Mouse (Mus musculus) lung, embryonic 16.5 days (tissue): ENCODE measurements around the gene Mdh1. TPM values are rescaled to one million over a fixed set of nuclear protein-coding genes. Genes with fewer than 3 reads are reported as not detected.
"Not testable (repeated sequence)": the region's sequence is repeated elsewhere in the genome, so short reads cannot be mapped to it uniquely, and the experiment has no call there.

Source experiments
- ATAC-seq: fragments of 200-750 bp; cut with Nextera tagmentation; 2 replicates; pipeline ENCODE4 v1.8.0; 2017; ENCODE audit warnings: low read depth, mild to moderate bottlenecking, moderate library complexity
- H3K27ac ChIP-seq: fragments of 300-500 bp; sonication (generic); 2 replicates; pipeline ENCODE4 v1.5.1; 2014; ENCODE audit warnings: mild to moderate bottlenecking, control low read depth, low read length
- H3K27me3 ChIP-seq: fragments of 300-500 bp; sonication (generic); 2 replicates; pipeline ENCODE4 v1.6.1; 2014; ENCODE audit warnings: low read depth, low read length, mixed read lengths; ENCODE audit not compliant: control insufficient read depth, insufficient read depth
- H3K36me3 ChIP-seq: fragments of 300-500 bp; sonication (generic); 2 replicates; pipeline ENCODE4 v1.6.1; 2014; ENCODE audit warnings: low read length; ENCODE audit not compliant: control insufficient read depth, insufficient read depth
- H3K4me1 ChIP-seq: fragments of 300-500 bp; sonication (generic); replicated peaks from 2 replicates; pipeline ENCODE4 v1.6.1; 2014; ENCODE audit warnings: low read length, mixed read lengths; ENCODE audit not compliant: control insufficient read depth, insufficient read depth
- H3K4me2 ChIP-seq: fragments of 300-500 bp; sonication (generic); 2 replicates; pipeline ENCODE4 v1.6.1; 2014; ENCODE audit warnings: low read depth, low read length, control low read depth
- H3K4me3 ChIP-seq: fragments of 300-500 bp; sonication (generic); 2 replicates; pipeline ENCODE4 v1.5.1; 2014; ENCODE audit warnings: mild to moderate bottlenecking, low read length, control low read depth
- H3K9ac ChIP-seq: fragments of 300-500 bp; sonication (generic); 2 replicates; pipeline ENCODE4 v1.6.1; 2014; ENCODE audit warnings: low read length, control low read depth
- H3K9me3 ChIP-seq: fragments of 300-500 bp; sonication (generic); 2 replicates; pipeline ENCODE4 v1.6.1; 2016; ENCODE audit warnings: low read length; ENCODE audit not compliant: control insufficient read depth
- WGBS: fragments of 180-500 bp; shearing (Covaris S2); extraction: QIAGEN DNeasy Blood & Tissue Kit; methylation state at CpG from one replicate; pipeline ENCODE4 v1.1.7; 2014; 5-methylcytosine and 5-hydroxymethylcytosine counted together
- polyA plus RNA-seq: library from polyadenylated mRNA; unstranded; fragments of >200 nt; fragmentation: Nextera tagmentation; extraction: Ambion mirVana; gene quantifications from 2 replicates; pipeline ENCODE4 v1.2.1, GENCODE M21; 2015

Mdh1 gene
- polyA plus RNA-seq, 1 experiment from 2014 or later = 398 TPM

DNA sequence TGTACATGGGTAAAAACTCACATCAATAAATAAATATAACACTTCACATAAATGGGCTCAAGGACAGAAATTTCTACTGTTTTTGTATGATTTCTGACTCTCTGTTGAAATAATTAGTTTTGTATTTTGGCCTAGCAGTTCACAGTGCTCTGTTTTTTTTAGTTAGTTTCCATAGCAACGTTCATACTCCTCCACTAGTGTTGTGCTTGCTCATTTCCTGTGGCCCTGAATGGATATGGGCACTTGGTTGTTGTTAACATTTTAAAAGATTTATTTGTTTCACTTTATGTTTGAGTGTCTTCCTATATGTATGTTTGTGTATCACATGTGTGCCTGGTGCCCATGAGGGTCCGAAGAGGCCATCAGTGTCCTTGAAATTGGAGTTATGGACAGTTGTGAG lies 23.1 kb downstream of the Mdh1 start:
- no peak overlapping the region for H3K4me3 ChIP-seq
- H3K9ac ChIP-seq = no peak overlapping the region
- 85% methylated on average over 2 of the region's 2 CpGs for WGBS
- no peaks in the 10 kb centered on the region for H3K9me3 ChIP-seq
- no peak overlapping the region for H3K4me2 ChIP-seq
- no peak for ATAC-seq
- no peaks in the 10 kb centered on the region for H3K36me3 ChIP-seq
- H3K27ac ChIP-seq = no peak overlapping the region
- no peaks in the 10 kb centered on the region for H3K4me1 ChIP-seq
- H3K27me3 ChIP-seq = no peaks in the 10 kb centered on the region

DNA sequence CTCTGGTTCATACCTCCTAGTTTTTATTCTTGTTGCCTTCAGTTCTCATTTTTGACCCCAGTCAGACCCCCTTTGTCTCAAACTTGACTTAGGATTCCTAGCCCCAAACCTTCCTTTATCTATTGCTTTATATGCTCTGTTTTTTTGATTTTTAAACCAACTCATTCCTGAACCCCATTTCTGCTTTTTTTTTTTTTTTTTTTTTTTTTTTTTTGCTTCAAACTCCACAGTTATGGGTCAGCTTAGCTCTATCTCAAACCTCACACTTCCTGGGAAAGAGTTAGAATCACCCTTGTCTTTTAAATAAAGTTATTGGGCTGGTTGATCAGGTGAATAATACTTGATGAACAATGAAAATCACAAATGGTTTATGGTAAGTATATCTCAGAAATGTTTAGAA lies 24.6 kb downstream of the Mdh1 start:
- Histone ChIP-seq H3K27me3 (no peaks in the 10 kb centered on the region), H3K27ac (no peak overlapping the region), H3K9me3 (no peaks in the 10 kb centered on the region), H3K4me3 (no peak overlapping the region), H3K36me3 (no peaks in the 10 kb centered on the region), H3K9ac (no peak overlapping the region), H3K4me1 (no peaks in the 10 kb centered on the region), H3K4me2 (no peak overlapping the region)
- no peak for ATAC-seq

DNA sequence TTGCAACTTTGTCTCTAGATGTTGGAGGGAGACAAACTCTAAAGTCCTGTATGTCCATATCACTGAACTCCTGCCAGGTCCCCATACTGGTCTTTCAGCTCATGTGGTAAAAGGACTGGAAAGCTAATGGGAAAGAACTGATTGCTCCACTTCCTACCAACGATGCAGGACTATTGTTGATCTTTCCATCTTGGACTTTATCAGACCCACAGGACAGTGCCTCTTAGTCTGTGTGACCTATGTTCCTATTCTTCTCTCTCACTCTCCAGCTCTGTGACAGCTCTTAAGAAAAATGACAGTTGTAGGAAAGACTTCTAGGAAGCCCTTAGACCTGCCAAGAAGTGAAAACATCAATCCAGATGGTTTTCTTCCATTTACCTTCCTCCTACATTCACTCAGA lies 25.5 kb downstream of the Mdh1 start:
- H3K27me3 ChIP-seq = no peaks in the 10 kb centered on the region
- no peak overlapping the region for H3K9ac ChIP-seq
- 56% methylated on average over 1 of the region's 1 CpGs for WGBS
- no peak overlapping the region for H3K27ac ChIP-seq
- H3K9me3 ChIP-seq = no peaks in the 10 kb centered on the region
- H3K4me1 ChIP-seq = no peaks in the 10 kb centered on the region
- no peak overlapping the region for H3K4me2 ChIP-seq
- no peak overlapping the region for H3K4me3 ChIP-seq
- no peaks in the 10 kb centered on the region for H3K36me3 ChIP-seq
- no peak for ATAC-seq

DNA sequence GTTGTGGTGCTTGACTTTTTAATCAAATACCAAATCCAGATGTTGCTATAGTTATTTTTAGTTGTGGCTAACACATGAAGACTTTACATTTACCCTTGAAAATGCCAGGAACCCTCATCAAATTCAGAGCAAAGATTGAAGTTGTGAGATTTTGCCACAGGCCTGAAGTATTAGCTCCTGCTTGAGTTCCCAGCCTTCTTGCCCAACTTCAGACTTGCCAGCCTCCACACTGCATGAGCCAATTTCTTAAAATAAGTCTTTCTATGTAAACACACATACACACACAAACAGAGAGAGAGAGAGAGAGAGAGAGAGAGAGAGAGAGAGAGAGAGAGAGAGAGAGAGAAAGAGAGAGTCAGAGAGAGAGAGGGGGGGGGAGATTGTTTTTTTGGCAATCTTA lies 26.2 kb downstream of the Mdh1 start:
- Histone ChIP-seq H3K4me3 (no peak overlapping the region), H3K36me3 (no peaks in the 10 kb centered on the region), H3K27ac (no peak overlapping the region), H3K9ac (no peak overlapping the region), H3K4me2 (no peak overlapping the region), H3K4me1 (no peaks in the 10 kb centered on the region), H3K9me3 (no peaks in the 10 kb centered on the region), H3K27me3 (no peaks in the 10 kb centered on the region)
- ATAC-seq = no peak

DNA sequence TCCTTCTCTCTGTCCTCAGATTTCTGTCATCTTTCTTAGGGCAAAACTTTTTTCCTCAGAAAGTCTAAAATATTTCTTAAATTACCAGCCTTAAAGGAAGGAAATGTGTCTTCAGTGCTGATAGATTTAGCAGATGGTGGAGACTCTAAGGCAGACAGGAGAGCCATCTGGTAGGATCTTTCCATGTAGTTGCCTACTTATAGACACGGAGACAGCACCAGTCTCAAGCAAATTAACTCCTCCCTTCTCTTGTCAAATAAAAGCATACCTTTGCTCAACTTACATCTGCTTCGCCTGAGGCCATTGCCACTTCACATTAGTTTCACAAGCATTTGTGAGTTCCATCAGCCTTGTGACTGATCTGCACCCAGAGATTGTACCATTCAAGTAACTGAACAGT lies 27.1 kb downstream of the Mdh1 start:
- no peak for ATAC-seq
- WGBS = 47% methylated on average over 2 of the region's 2 CpGs

DNA sequence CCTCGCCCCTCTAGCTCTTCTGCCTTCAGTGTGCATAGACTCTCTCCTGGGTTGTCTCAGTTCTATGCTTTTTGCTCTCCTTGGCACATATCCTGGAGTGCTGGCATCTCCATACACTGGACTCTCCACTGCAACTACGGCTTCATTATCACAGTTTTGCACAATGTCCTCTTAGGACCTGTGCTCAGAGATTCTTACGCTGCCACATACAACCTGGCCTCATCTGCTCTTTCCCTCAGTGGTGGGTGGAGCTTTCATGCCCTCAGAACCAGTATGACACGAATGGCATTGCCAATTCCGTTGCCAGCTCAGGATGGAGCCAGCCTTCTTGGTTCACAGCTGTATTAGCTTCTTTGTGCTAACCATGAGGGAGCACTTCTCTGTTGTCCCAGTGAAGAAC lies 29.4 kb downstream of the Mdh1 start:
- Histone ChIP-seq H3K9me3 (no peaks in the 10 kb centered on the region), H3K9ac (no peak overlapping the region), H3K4me3 (no peak overlapping the region), H3K4me1 (no peaks in the 10 kb centered on the region), H3K4me2 (no peak overlapping the region), H3K27ac (no peak overlapping the region), H3K27me3 (no peaks in the 10 kb centered on the region), H3K36me3 (no peaks in the 10 kb centered on the region)
- no peak for ATAC-seq
- 73% methylated on average over 5 of the region's 5 CpGs for WGBS

More for the DNA sequence above, 27.1 kb downstream of the Mdh1 start:
- Histone ChIP-seq H3K27me3 (no peaks in the 10 kb centered on the region), H3K4me2 (no peak overlapping the region), H3K4me1 (no peaks in the 10 kb centered on the region), H3K4me3 (no peak overlapping the region), H3K9me3 (no peaks in the 10 kb centered on the region), H3K27ac (no peak overlapping the region), H3K9ac (no peak overlapping the region), H3K36me3 (no peaks in the 10 kb centered on the region)

- no peak overlapping the region for H3K27ac ChIP-seq
- WGBS = 87% methylated on average over 2 of the region's 2 CpGs
- no peak overlapping the region for H3K4me2 ChIP-seq
- no peaks in the 10 kb centered on the region for H3K4me1 ChIP-seq
- no peak for ATAC-seq
- H3K36me3 ChIP-seq = no peaks in the 10 kb centered on the region
- no peaks in the 10 kb centered on the region for H3K9me3 ChIP-seq
- H3K27me3 ChIP-seq = no peaks in the 10 kb centered on the region
- no peak overlapping the region for H3K4me3 ChIP-seq
- no peak overlapping the region for H3K9ac ChIP-seq
These were observed 31.5 kb downstream of the Mdh1 start for GRCm38 (mm10) chr11:21540622-21541021.

DNA sequence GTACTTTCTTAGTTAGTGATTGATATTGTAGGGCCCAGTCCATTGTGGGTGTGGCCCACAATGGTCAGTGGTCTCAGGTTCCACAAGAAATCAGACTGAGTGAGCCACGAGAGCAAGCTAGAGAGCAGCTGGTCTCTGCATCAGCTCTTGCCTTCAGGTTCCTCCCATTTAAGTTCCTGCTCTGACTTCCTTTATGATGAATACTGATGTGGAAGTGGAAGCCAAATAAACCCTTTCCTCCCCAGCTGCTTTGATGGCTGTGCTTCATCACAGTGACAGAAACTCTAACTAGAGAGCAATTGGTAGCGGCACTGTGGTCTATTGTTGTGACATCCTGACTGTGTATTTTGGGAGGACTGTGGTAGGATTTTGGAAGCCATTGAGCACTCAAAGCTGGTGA lies 32.1 kb downstream of the Mdh1 start:
- Histone ChIP-seq H3K9me3 (no peaks in the 10 kb centered on the region), H3K9ac (no peak overlapping the region), H3K4me2 (no peak overlapping the region), H3K4me3 (no peak overlapping the region), H3K36me3 (no peaks in the 10 kb centered on the region), H3K4me1 (no peaks in the 10 kb centered on the region), H3K27ac (no peak overlapping the region), H3K27me3 (no peaks in the 10 kb centered on the region)
- 23% methylated on average over 2 of the region's 2 CpGs for WGBS
- no peak for ATAC-seq

- not testable (repeated sequence) for H3K4me3 ChIP-seq, H3K4me1 ChIP-seq, H3K9ac ChIP-seq, H3K27me3 ChIP-seq, H3K27ac ChIP-seq, H3K36me3 ChIP-seq, H3K4me2 ChIP-seq, ATAC-seq, H3K9me3 ChIP-seq
- WGBS = 72% methylated on average over 2 of the region's 2 CpGs
These were observed 41.3 kb downstream of the Mdh1 start for GRCm38 (mm10) chr11:21530856-21531255.

GRCm38 (mm10) chr11:21528676-21529394 lies 43.3 kb downstream of the Mdh1 start:
- Histone ChIP-seq H3K27me3 (no peaks in the 10 kb centered on the region), H3K4me2 (no peak overlapping the region), H3K36me3 (no peaks in the 10 kb centered on the region), H3K9ac (no peak overlapping the region), H3K27ac (no peak overlapping the region), H3K4me3 (no peak overlapping the region), H3K4me1 (no peaks in the 10 kb centered on the region), H3K9me3 (no peaks in the 10 kb centered on the region)
- ATAC-seq = no peak
- WGBS = 37% methylated on average over 2 of the region's 2 CpGs
